Mouse (Mus musculus): ENCODE measurements around the gene Gm20388. TPM values are rescaled to one million over a fixed set of nuclear protein-coding genes. Genes with fewer than 3 reads are reported as not detected.

Gm20388 gene
- total RNA-seq, 2 experiments from 2014 or later: 2.4 to 2.6 TPM

- Histone ChIP-seq H3K4me3 (no peak overlapping the region), H3K27ac (no peak overlapping the region)
- intact Hi-C loops (cut with DNase I): no loop called here
- no peak for DNase-seq (ENCODE audit: extremely low spot score in 1 of 2, low spot score in 2 of 2)
- no peak for TF ChIP-seq CTCF (IDR thresholded peaks at IDR 0.05)
These were observed 3045.4 kb downstream of the Gm20388 start for GRCm38 (mm10) chr8:122955997-122956396.

- Histone ChIP-seq H3K27ac (no peak overlapping the region), H3K4me3 (no peak overlapping the region)
- intact Hi-C loops (cut with DNase I): no loop called here
- no peak for TF ChIP-seq CTCF (IDR thresholded peaks at IDR 0.05)
- no peak for DNase-seq (ENCODE audit: extremely low spot score in 1 of 2, low spot score in 2 of 2)
These were observed 3049.7 kb downstream of the Gm20388 start for GRCm38 (mm10) chr8:122960323-122960722.

- Histone ChIP-seq H3K4me3 (no peak overlapping the region), H3K27ac (no peak overlapping the region)
- DNase-seq (ENCODE audit: extremely low spot score in 1 of 2, low spot score in 2 of 2): no peak
- intact Hi-C loops (cut with DNase I): no loop called here
- TF ChIP-seq CTCF (IDR thresholded peaks at IDR 0.05): no peak
These were observed 3050.3 kb downstream of the Gm20388 start for GRCm38 (mm10) chr8:122960932-122961331.

GRCm38 (mm10) chr8:122961458-122961857 is 3050.8 kb downstream of the Gm20388 start:
- DNase-seq (ENCODE audit: extremely low spot score in 1 of 2, low spot score in 2 of 2): no peak
- Histone ChIP-seq H3K4me3 (no peak overlapping the region), H3K27ac (no peak overlapping the region)
- intact Hi-C loops (cut with DNase I): no loop called here
- TF ChIP-seq CTCF (IDR thresholded peaks at IDR 0.05): no peak

- no peak for TF ChIP-seq CTCF (IDR thresholded peaks at IDR 0.05)
- intact Hi-C loops (cut with DNase I): no loop called here
- DNase-seq (ENCODE audit: extremely low spot score in 1 of 2, low spot score in 2 of 2): no peak
- H3K4me3 ChIP-seq: no peak overlapping the region
- H3K27ac ChIP-seq: no peak overlapping the region
These were observed 3051.4 kb downstream of the Gm20388 start for GRCm38 (mm10) chr8:122962046-122962445.

- DNase-seq (ENCODE audit: extremely low spot score in 1 of 2, low spot score in 2 of 2): no peak
- intact Hi-C loops (cut with DNase I): no loop called here
- no peak for TF ChIP-seq CTCF (IDR thresholded peaks at IDR 0.05)
- no peak overlapping the region for H3K4me3 ChIP-seq
- H3K27ac ChIP-seq: no peak overlapping the region
These were observed 3056.0 kb downstream of the Gm20388 start for GRCm38 (mm10) chr8:122966638-122967037.

- no peak overlapping the region for H3K27ac ChIP-seq
- DNase-seq (ENCODE audit: extremely low spot score in 1 of 2, low spot score in 2 of 2): no peak
- no peak for TF ChIP-seq CTCF (IDR thresholded peaks at IDR 0.05)
- intact Hi-C loops (cut with DNase I): no loop called here
- no peak overlapping the region for H3K4me3 ChIP-seq
These were observed 3057.5 kb downstream of the Gm20388 start for GRCm38 (mm10) chr8:122968145-122968544.

- TF ChIP-seq CTCF (IDR thresholded peaks at IDR 0.05): no peak
- no peak for DNase-seq (ENCODE audit: extremely low spot score in 1 of 2, low spot score in 2 of 2)
- intact Hi-C loops (cut with DNase I): no loop called here
These were observed 3059.5 kb downstream of the Gm20388 start for GRCm38 (mm10) chr8:122969964-122970620.

GRCm38 (mm10) chr8:122976046-122976445 is 3065.4 kb downstream of the Gm20388 start:
- intact Hi-C loops (cut with DNase I): no loop called here
- TF ChIP-seq CTCF (IDR thresholded peaks at IDR 0.05): no peak
- DNase-seq (ENCODE audit: extremely low spot score in 1 of 2, low spot score in 2 of 2): no peak
- Histone ChIP-seq H3K27ac (no peak overlapping the region), H3K4me3 (no peak overlapping the region)

More at GRCm38 (mm10) chr8:122969964-122970620, 3059.5 kb downstream of the Gm20388 start:
- no peak overlapping the region for H3K4me3 ChIP-seq
- no peak overlapping the region for H3K27ac ChIP-seq

GRCm38 (mm10) chr8:122979424-122979823 is 3068.8 kb downstream of the Gm20388 start:
- no peak for TF ChIP-seq CTCF (IDR thresholded peaks at IDR 0.05)
- no peak for DNase-seq (ENCODE audit: extremely low spot score in 1 of 2, low spot score in 2 of 2)
- H3K4me3 ChIP-seq: no peak overlapping the region
- H3K27ac ChIP-seq: no peak overlapping the region
- intact Hi-C loops (cut with DNase I): no loop called here

GRCm38 (mm10) chr8:122979865-122980509 is 3069.3 kb downstream of the Gm20388 start:
- intact Hi-C loops (cut with DNase I): no loop called here
- Histone ChIP-seq H3K4me3 (no peak overlapping the region), H3K27ac (no peak overlapping the region; the same call in 1 of the 2 replicates)
- DNase-seq (ENCODE audit: extremely low spot score in 1 of 2, low spot score in 2 of 2): no peak
- no peak for TF ChIP-seq CTCF (IDR thresholded peaks at IDR 0.05)

- intact Hi-C loops (cut with DNase I): no loop called here
- no peak overlapping the region for H3K4me3 ChIP-seq
- no peak overlapping the region for H3K27ac ChIP-seq
- TF ChIP-seq CTCF (IDR thresholded peaks at IDR 0.05): no peak
- DNase-seq (ENCODE audit: extremely low spot score in 1 of 2, low spot score in 2 of 2): no peak
These were observed 3071.0 kb downstream of the Gm20388 start for GRCm38 (mm10) chr8:122981646-122982045.
